Mouse (Mus musculus) midbrain, embryonic 14.5 days (tissue): Measurements from ENCODE around the gene Zcchc17. TPM values are rescaled to one million over a fixed set of nuclear protein-coding genes. Genes with fewer than 3 reads are reported as not detected.

Experiments
- ATAC-seq: fragments of 200-750 bp; cut with Nextera tagmentation; 2 replicates; pipeline ENCODE4 v1.8.0; 2017; ENCODE audit warnings: moderate number of reproducible peaks, moderate library complexity; ENCODE audit not compliant: low FRiP score, low TSS enrichment
- DNase-seq: peaks from one replicate; pipeline ENCODE4 v3.0.0-alpha.2; 2015
- H3K27ac ChIP-seq: fragments of 300-500 bp; sonication (generic); replicated peaks from 2 replicates; pipeline ENCODE4 v1.5.1; 2014; ENCODE audit warnings: mild to moderate bottlenecking, low read depth, low read length, moderate library complexity
- H3K27me3 ChIP-seq: fragments of 300-500 bp; sonication (generic); 2 replicates; pipeline ENCODE4 v1.6.1; 2014; ENCODE audit warnings: low read length, control low read depth, mixed read lengths; ENCODE audit not compliant: control insufficient read depth, insufficient read depth
- H3K36me3 ChIP-seq: fragments of 300-500 bp; sonication (generic); 2 replicates; pipeline ENCODE4 v1.6.1; 2014; ENCODE audit warnings: low read length, control low read depth; ENCODE audit not compliant: control insufficient read depth, insufficient read depth
- H3K4me1 ChIP-seq: fragments of 300-500 bp; sonication (generic); 2 replicates; pipeline ENCODE4 v1.6.1; 2014; ENCODE audit warnings: mild to moderate bottlenecking, antibody characterized with exemption, low read length, control low read depth; ENCODE audit not compliant: control insufficient read depth, insufficient read depth
- H3K4me2 ChIP-seq: fragments of 300-500 bp; sonication (generic); 2 replicates; pipeline ENCODE4 v1.6.1; 2014; ENCODE audit warnings: mild to moderate bottlenecking, low read length, moderate library complexity
- H3K4me3 ChIP-seq: fragments of 300-500 bp; sonication (generic); replicated peaks from 2 replicates; pipeline ENCODE4 v1.5.1; 2014; ENCODE audit warnings: low read depth, low read length
- H3K9ac ChIP-seq: fragments of 300-500 bp; sonication (generic); replicated peaks from 2 replicates; pipeline ENCODE4 v1.6.1; 2014; ENCODE audit warnings: mild to moderate bottlenecking, low read length, moderate library complexity
- H3K9me3 ChIP-seq: fragments of 300-500 bp; sonication (generic); 2 replicates; pipeline ENCODE4 v1.6.1; 2016; ENCODE audit warnings: low read length, control low read depth, mixed read lengths; ENCODE audit not compliant: control insufficient read depth
- WGBS: fragments of 180-500 bp; shearing (Covaris S2); extraction: QIAGEN DNeasy Blood & Tissue Kit; methylation state at CpG from one replicate; pipeline ENCODE4 v1.1.7; 2014; 5-methylcytosine and 5-hydroxymethylcytosine counted together
- polyA plus RNA-seq: library from polyadenylated mRNA; unstranded; fragments of >200 nt; fragmentation: Nextera tagmentation; extraction: Ambion mirVana; gene quantifications from 2 replicates; pipeline ENCODE4 v1.2.1, GENCODE M21; 2014

The Zcchc17 gene
- polyA plus RNA-seq, 1 experiment from 2014 or later = 98.7 TPM

DNA sequence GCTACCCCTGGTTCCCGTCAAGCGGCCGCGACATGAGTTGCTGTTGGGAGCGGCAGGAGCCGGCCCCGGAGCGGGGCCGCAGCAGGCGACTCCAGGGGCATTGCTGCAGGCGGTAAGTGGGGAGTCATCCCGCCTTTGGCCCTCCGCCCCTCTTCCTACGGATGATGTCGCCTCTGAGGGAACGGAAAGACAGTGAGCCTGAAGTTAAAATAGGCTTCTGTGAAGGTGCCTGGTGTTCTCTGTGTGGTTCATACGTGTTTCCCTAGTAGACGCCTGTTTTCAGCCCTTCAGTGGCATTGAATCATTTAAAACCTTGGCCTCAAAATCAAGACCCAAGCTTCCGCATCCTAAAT is 471 bp upstream of the Zcchc17 start:
- H3K27me3 ChIP-seq = no peaks in the 10 kb centered on the region
- H3K4me1 ChIP-seq = peaks cover 17% of the 10 kb centered on the region
- H3K36me3 ChIP-seq = peaks cover 26% of the 10 kb centered on the region
- DNase-seq = no peak
- peak overlapping the region; percentile 72 for H3K4me2 ChIP-seq
- no peak for ATAC-seq
- WGBS = under 1% methylated on average over 19 of the region's 19 CpGs
- no peaks in the 10 kb centered on the region for H3K9me3 ChIP-seq
- peak overlapping the region; percentile 73 for H3K27ac ChIP-seq
- peak overlapping the region; percentile 68 for H3K4me3 ChIP-seq
- peak overlapping the region; percentile 59 for H3K9ac ChIP-seq

DNA sequence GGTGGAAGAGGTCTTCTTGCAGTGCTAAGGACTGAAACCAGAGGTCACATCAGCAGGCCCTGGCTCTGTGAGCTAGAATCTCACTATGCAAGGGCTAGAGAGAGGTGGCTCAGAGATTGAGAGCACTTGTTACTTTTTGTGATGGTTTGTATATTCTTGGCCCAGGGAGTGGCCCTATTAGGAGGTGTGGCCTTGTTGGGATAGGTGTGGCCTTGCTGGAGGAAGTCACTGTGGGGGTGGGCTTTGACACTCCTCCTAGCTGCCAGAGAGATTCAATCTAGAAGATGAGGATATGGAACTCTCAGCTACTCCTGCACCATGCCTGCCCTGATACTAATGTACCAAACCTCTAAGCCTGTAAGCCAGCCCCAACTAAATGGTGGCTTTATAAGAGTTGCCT is 1.8 kb downstream of the Zcchc17 start:
- H3K27ac ChIP-seq = no peak overlapping the region
- no peak for DNase-seq
- H3K9ac ChIP-seq = no peak overlapping the region
- H3K4me3 ChIP-seq = no peak overlapping the region
- no peak for ATAC-seq
- peaks cover 17% of the 10 kb centered on the region for H3K4me1 ChIP-seq
- H3K4me2 ChIP-seq = no peak overlapping the region
- H3K9me3 ChIP-seq = no peaks in the 10 kb centered on the region
- H3K36me3 ChIP-seq = peaks cover 18% of the 10 kb centered on the region
- H3K27me3 ChIP-seq = no peaks in the 10 kb centered on the region

- H3K4me2 ChIP-seq = no peak overlapping the region
- 94% methylated on average over 7 of the region's 7 CpGs for WGBS
- no peaks in the 10 kb centered on the region for H3K9me3 ChIP-seq
- no peaks in the 10 kb centered on the region for H3K27me3 ChIP-seq
- no peak overlapping the region for H3K27ac ChIP-seq
- no peak overlapping the region for H3K9ac ChIP-seq
- no peak for ATAC-seq
- peaks cover 62% of the 10 kb centered on the region for H3K36me3 ChIP-seq
- DNase-seq = no peak
- no peak overlapping the region for H3K4me3 ChIP-seq
- H3K4me1 ChIP-seq = no peaks in the 10 kb centered on the region
Measured at GRCm38 (mm10) chr4:130352588-130352987, 7.2 kb downstream of the Zcchc17 start.

GRCm38 (mm10) chr4:130350690-130351422 is 8.9 kb downstream of the Zcchc17 start:
- DNase-seq = no peak
- peaks cover 63% of the 10 kb centered on the region for H3K36me3 ChIP-seq
- ATAC-seq = no peak

GRCm38 (mm10) chr4:130349666-130350065 is 10.1 kb downstream of the Zcchc17 start:
- WGBS = 96% methylated on average over 6 of the region's 6 CpGs
- ATAC-seq = no peak

More at GRCm38 (mm10) chr4:130350690-130351422, 8.9 kb downstream of the Zcchc17 start:
- Histone ChIP-seq H3K4me3 (no peak overlapping the region), H3K4me1 (no peaks in the 10 kb centered on the region), H3K27ac (no peak overlapping the region), H3K9me3 (no peaks in the 10 kb centered on the region), H3K4me2 (no peak overlapping the region), H3K27me3 (no peaks in the 10 kb centered on the region), H3K9ac (no peak overlapping the region)
- 88% methylated on average over 16 of the region's 16 CpGs for WGBS

DNA sequence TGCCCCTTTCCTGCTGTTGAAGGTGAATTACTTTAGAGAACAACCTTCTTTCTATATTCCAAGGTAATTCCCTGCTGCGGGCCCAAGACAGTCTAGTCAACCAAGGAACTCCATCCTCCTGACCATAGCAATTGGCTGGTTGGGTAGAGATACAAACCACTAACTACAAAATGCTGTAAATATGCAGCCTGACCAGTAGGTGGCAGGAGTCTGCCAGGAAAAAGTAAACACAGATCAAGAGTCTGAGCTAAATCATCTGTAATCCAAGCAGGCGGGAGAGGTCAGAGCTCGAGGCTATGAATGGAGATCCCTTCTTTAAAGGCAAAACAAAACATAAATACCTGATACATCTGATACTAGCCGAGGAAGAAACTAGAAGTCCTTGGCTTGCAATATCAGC is 18.1 kb downstream of the Zcchc17 start:
- H3K9me3 ChIP-seq = no peaks in the 10 kb centered on the region
- no peak overlapping the region for H3K4me2 ChIP-seq
- H3K4me3 ChIP-seq = no peak overlapping the region
- peaks cover 50% of the 10 kb centered on the region for H3K36me3 ChIP-seq
- ATAC-seq = no peak
- H3K27me3 ChIP-seq = no peaks in the 10 kb centered on the region
- peak; percentile 84 for DNase-seq
- no peak overlapping the region for H3K9ac ChIP-seq
- 21% methylated on average over 4 of the region's 4 CpGs for WGBS
- H3K27ac ChIP-seq = no peak overlapping the region
- H3K4me1 ChIP-seq = no peaks in the 10 kb centered on the region

More at GRCm38 (mm10) chr4:130349666-130350065, 10.1 kb downstream of the Zcchc17 start:
- H3K4me1 ChIP-seq = no peaks in the 10 kb centered on the region
- H3K9me3 ChIP-seq = no peaks in the 10 kb centered on the region
- H3K27me3 ChIP-seq = no peaks in the 10 kb centered on the region
- no peak for DNase-seq
- no peak overlapping the region for H3K9ac ChIP-seq
- no peak overlapping the region for H3K4me2 ChIP-seq
- no peak overlapping the region for H3K27ac ChIP-seq
- no peak overlapping the region for H3K4me3 ChIP-seq
- H3K36me3 ChIP-seq = peaks cover 73% of the 10 kb centered on the region

GRCm38 (mm10) chr4:130335867-130336266 is 23.9 kb downstream of the Zcchc17 start:
- ATAC-seq (no peak), DNase-seq (no peak)
- no peaks in the 10 kb centered on the region for H3K9me3 ChIP-seq
- no peak overlapping the region for H3K4me2 ChIP-seq
- H3K9ac ChIP-seq = no peak overlapping the region
- no peaks in the 10 kb centered on the region for H3K27me3 ChIP-seq
- H3K4me3 ChIP-seq = no peak overlapping the region
- H3K36me3 ChIP-seq = peaks cover 62% of the 10 kb centered on the region
- no peak overlapping the region for H3K27ac ChIP-seq
- WGBS = 90% methylated on average over 5 of the region's 5 CpGs
- H3K4me1 ChIP-seq = no peaks in the 10 kb centered on the region

- Histone ChIP-seq H3K9me3 (no peaks in the 10 kb centered on the region), H3K27me3 (no peaks in the 10 kb centered on the region), H3K27ac (no peak overlapping the region), H3K36me3 (peaks cover 66% of the 10 kb centered on the region), H3K4me2 (no peak overlapping the region), H3K4me3 (no peak overlapping the region), H3K4me1 (no peaks in the 10 kb centered on the region), H3K9ac (no peak overlapping the region)
- WGBS = 81% methylated on average over 9 of the region's 9 CpGs
- ATAC-seq (no peak), DNase-seq (no peak)
Measured at GRCm38 (mm10) chr4:130327366-130327765, 32.4 kb downstream of the Zcchc17 start.

DNA sequence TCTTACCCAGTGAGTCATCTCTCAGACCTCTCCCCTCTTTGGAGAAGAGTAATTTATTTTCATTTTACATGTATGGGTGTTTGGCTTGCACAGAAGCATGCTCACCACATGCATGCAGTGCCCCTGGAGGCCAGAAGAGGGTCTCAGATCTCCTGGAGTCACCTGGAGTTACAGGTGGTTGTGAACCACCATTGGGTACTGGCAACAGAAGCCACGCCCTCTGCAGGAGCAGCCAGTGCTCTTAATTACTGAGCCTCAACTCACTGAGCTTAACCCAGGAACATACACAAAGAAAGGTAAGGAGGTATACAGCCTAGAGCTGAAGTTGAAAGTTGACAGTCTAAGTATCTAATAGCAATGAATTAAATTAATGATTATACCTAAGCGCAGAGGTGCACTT is 34.3 kb downstream of the Zcchc17 start:
- Histone ChIP-seq H3K36me3 (peaks cover 73% of the 10 kb centered on the region), H3K27me3 (no peaks in the 10 kb centered on the region), H3K4me3 (no peak overlapping the region), H3K4me2 (no peak overlapping the region), H3K4me1 (no peaks in the 10 kb centered on the region), H3K9me3 (no peaks in the 10 kb centered on the region), H3K9ac (no peak overlapping the region), H3K27ac (no peak overlapping the region)
- WGBS = 90% methylated on average over 2 of the region's 2 CpGs
- ATAC-seq = no peak
- DNase-seq = no peak
